Mouse (Mus musculus): ENCODE data around the gene Srpr. TPM values are rescaled to one million over a fixed set of nuclear protein-coding genes. Genes with fewer than 3 reads are reported as not detected.

Gene Srpr
- polyA plus RNA-seq, 1 experiment from 2014 or later, result 125 TPM

DNA sequence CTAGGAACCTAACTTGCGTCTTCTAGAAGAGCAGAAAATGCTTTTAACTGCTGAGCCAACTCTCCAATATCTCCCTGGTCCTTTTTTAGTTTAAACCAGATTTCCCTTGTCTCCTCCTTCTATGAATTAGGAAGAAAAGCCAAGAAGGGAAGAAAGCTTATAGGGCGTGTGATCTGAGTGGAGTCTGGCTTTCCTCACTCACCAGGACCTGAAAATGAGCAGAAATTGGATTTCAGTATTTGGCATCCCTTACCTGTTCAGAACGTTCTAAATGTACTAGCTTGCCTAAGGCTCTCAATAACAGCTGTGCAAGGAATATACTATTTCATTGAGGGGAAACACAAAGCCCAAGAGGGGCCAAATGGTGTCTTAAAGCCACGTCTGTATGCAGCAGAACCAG, 84.4 kb downstream of the Srpr start:
- ATAC-seq (ENCODE audit: low FRiP score, low TSS enrichment), result no peak
- H3K27ac ChIP-seq (ENCODE audit: low read depth, low read length), result no peak overlapping the region
- 84% methylated on average over 4 of the region's 4 CpGs for WGBS

DNA sequence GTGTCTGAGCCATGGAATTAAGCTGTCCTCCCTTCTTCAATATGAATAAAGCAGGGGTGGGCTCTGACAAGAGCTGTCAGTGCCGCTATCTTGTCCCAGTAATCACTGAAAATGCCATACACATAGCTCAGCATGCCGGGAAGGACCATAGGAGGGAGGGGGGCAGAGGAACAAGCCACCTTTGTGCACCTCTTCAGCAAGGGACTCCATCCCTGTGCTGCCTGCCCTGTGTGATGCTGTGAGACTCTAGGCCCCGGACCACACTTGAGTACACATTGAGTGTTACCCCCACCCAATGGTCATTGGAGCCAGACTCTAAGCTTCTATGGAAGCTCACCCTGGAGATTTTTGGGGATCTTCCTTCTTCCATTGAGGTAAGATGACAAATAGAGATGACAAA, 86.4 kb downstream of the Srpr start:
- WGBS, result 94% methylated on average over 3 of the region's 3 CpGs
- Histone ChIP-seq H3K4me3 (ENCODE audit: low read length) (no peak overlapping the region), H3K9me3 (ENCODE audit: control insufficient read depth, low read length) (no peaks in the 10 kb centered on the region), H3K27ac (ENCODE audit: low read depth, low read length) (no peak overlapping the region), H3K4me2 (replicated peaks; ENCODE audit: low read depth, low read length) (no peak overlapping the region), H3K36me3 (ENCODE audit: control insufficient read depth, insufficient read depth, low read length) (no peaks in the 10 kb centered on the region), H3K27me3 (ENCODE audit: control insufficient read depth, insufficient read depth, low read length) (no peaks in the 10 kb centered on the region), H3K4me1 (ENCODE audit: control insufficient read depth, insufficient read depth, low read length) (peaks cover 13% of the 10 kb centered on the region; the same call in 1 of the 2 replicates), H3K9ac (ENCODE audit: low read depth, low read length) (no peak overlapping the region)
- ATAC-seq (ENCODE audit: low FRiP score, low TSS enrichment), result no peak

More for the DNA sequence above, 84.4 kb downstream of the Srpr start:
- no peaks in the 10 kb centered on the region for H3K27me3 ChIP-seq (ENCODE audit: control insufficient read depth, insufficient read depth, low read length)
- no peaks in the 10 kb centered on the region for H3K9me3 ChIP-seq (ENCODE audit: control insufficient read depth, low read length)
- peaks cover 13% of the 10 kb centered on the region; the same call in 1 of the 2 replicates for H3K4me1 ChIP-seq (ENCODE audit: control insufficient read depth, insufficient read depth, low read length)
- no peak overlapping the region for H3K4me2 ChIP-seq (replicated peaks; ENCODE audit: low read depth, low read length)
- H3K9ac ChIP-seq (ENCODE audit: low read depth, low read length), result no peak overlapping the region
- no peak overlapping the region for H3K4me3 ChIP-seq (ENCODE audit: low read length)
- H3K36me3 ChIP-seq (ENCODE audit: control insufficient read depth, insufficient read depth, low read length), result no peaks in the 10 kb centered on the region

- Histone ChIP-seq H3K9ac (ENCODE audit: low read depth, low read length) (no peak overlapping the region), H3K4me2 (replicated peaks; ENCODE audit: low read depth, low read length) (no peak overlapping the region), H3K4me3 (ENCODE audit: low read length) (no peak overlapping the region), H3K27me3 (ENCODE audit: control insufficient read depth, insufficient read depth, low read length) (no peaks in the 10 kb centered on the region), H3K9me3 (ENCODE audit: control insufficient read depth, low read length) (no peaks in the 10 kb centered on the region), H3K36me3 (ENCODE audit: control insufficient read depth, insufficient read depth, low read length) (no peaks in the 10 kb centered on the region), H3K27ac (ENCODE audit: low read depth, low read length) (no peak overlapping the region), H3K4me1 (ENCODE audit: control insufficient read depth, insufficient read depth, low read length) (no peaks in the 10 kb centered on the region)
- WGBS, result 24% methylated on average over 7 of the region's 7 CpGs
- peak; percentile 68 for ATAC-seq (ENCODE audit: low FRiP score, low TSS enrichment)
Observed at GRCm38 (mm10) chr9:35289992-35290391, 90.0 kb downstream of the Srpr start.

DNA sequence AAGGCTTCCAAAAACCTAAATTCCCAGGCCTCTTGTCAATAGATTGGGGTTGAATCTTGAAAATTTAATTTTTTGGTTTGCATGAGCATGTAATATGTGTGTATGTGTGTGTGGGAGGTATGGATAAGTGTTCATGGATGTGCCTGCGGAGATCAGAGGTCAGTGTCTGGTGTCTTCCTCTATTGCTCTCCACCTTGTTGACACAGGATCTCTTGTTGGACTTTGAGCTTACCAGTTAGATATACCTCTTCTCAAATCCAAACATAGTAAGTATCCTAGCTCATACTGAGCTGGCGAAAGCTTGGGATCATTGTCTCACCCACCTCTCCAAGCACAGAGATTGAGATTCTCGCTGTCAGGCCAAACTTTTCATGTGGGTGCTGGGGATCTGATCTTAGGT, 90.4 kb downstream of the Srpr start:
- H3K36me3 ChIP-seq (ENCODE audit: control insufficient read depth, insufficient read depth, low read length), result no peaks in the 10 kb centered on the region
- 92% methylated on average over 3 of the region's 3 CpGs for WGBS
- no peak overlapping the region for H3K4me2 ChIP-seq (replicated peaks; ENCODE audit: low read depth, low read length)
- no peak overlapping the region for H3K4me3 ChIP-seq (ENCODE audit: low read length)
- H3K9ac ChIP-seq (ENCODE audit: low read depth, low read length), result no peak overlapping the region
- H3K27me3 ChIP-seq (ENCODE audit: control insufficient read depth, insufficient read depth, low read length), result no peaks in the 10 kb centered on the region
- no peaks in the 10 kb centered on the region for H3K4me1 ChIP-seq (ENCODE audit: control insufficient read depth, insufficient read depth, low read length)
- no peak for ATAC-seq (ENCODE audit: low FRiP score, low TSS enrichment)
- H3K9me3 ChIP-seq (ENCODE audit: control insufficient read depth, low read length), result no peaks in the 10 kb centered on the region
- no peak overlapping the region for H3K27ac ChIP-seq (ENCODE audit: low read depth, low read length)

GRCm38 (mm10) chr9:35290916-35291315, 90.9 kb downstream of the Srpr start:
- no peak overlapping the region for H3K4me3 ChIP-seq (ENCODE audit: low read length)
- WGBS, result 88% methylated on average over 4 of the region's 4 CpGs
- no peaks in the 10 kb centered on the region for H3K27me3 ChIP-seq (ENCODE audit: control insufficient read depth, insufficient read depth, low read length)
- no peak overlapping the region for H3K4me2 ChIP-seq (replicated peaks; ENCODE audit: low read depth, low read length)
- no peaks in the 10 kb centered on the region for H3K36me3 ChIP-seq (ENCODE audit: control insufficient read depth, insufficient read depth, low read length)
- H3K9ac ChIP-seq (ENCODE audit: low read depth, low read length), result no peak overlapping the region
- H3K4me1 ChIP-seq (ENCODE audit: control insufficient read depth, insufficient read depth, low read length), result no peaks in the 10 kb centered on the region
- no peak overlapping the region for H3K27ac ChIP-seq (ENCODE audit: low read depth, low read length)
- no peaks in the 10 kb centered on the region for H3K9me3 ChIP-seq (ENCODE audit: control insufficient read depth, low read length)
- no peak for ATAC-seq (ENCODE audit: low FRiP score, low TSS enrichment)

- Histone ChIP-seq H3K9ac (ENCODE audit: low read depth, low read length) (no peak overlapping the region), H3K4me3 (ENCODE audit: low read length) (no peak overlapping the region), H3K27me3 (ENCODE audit: control insufficient read depth, insufficient read depth, low read length) (no peaks in the 10 kb centered on the region), H3K36me3 (ENCODE audit: control insufficient read depth, insufficient read depth, low read length) (no peaks in the 10 kb centered on the region), H3K9me3 (ENCODE audit: control insufficient read depth, low read length) (no peaks in the 10 kb centered on the region), H3K4me1 (ENCODE audit: control insufficient read depth, insufficient read depth, low read length) (no peaks in the 10 kb centered on the region), H3K4me2 (replicated peaks; ENCODE audit: low read depth, low read length) (no peak overlapping the region), H3K27ac (ENCODE audit: low read depth, low read length) (no peak overlapping the region)
- no peak for ATAC-seq (ENCODE audit: low FRiP score, low TSS enrichment)
- WGBS, result 91% methylated on average over 5 of the region's 5 CpGs
Observed at GRCm38 (mm10) chr9:35293465-35293864, 93.5 kb downstream of the Srpr start.

Other genes starting within 250 kb of the Srpr start
- gene St3gal4, start 80.9 kb upstream of the Srpr start, polyA plus RNA-seq (2014; fragmentation: Nextera tagmentation; extraction: Ambion mirVana), result 14.2 and 19.1 TPM in 2 replicates
- gene Dcps, start 24.1 kb upstream of the Srpr start, polyA plus RNA-seq (2014; fragmentation: Nextera tagmentation; extraction: Ambion mirVana), result 93.1 and 99.9 TPM in 2 replicates
- 10.1 and 12.5 TPM in 2 replicates for gene Tirap, start 116 bp downstream of the Srpr start, polyA plus RNA-seq (2014; fragmentation: Nextera tagmentation; extraction: Ambion mirVana)
- 32.5 and 41.7 TPM in 2 replicates for gene Foxred1, start 10.9 kb downstream of the Srpr start, polyA plus RNA-seq (2014; fragmentation: Nextera tagmentation; extraction: Ambion mirVana)
- 38.5 and 38.8 TPM in 2 replicates for gene Fam118b, start 67.6 kb downstream of the Srpr start, polyA plus RNA-seq (2014; fragmentation: Nextera tagmentation; extraction: Ambion mirVana)
- gene Rpusd4, start 67.7 kb downstream of the Srpr start, polyA plus RNA-seq (2014; fragmentation: Nextera tagmentation; extraction: Ambion mirVana), result 31.4 and 33.7 TPM in 2 replicates
- 3.6 and 6.2 TPM in 2 replicates for gene Cdon, start 221.0 kb downstream of the Srpr start, polyA plus RNA-seq (2014; fragmentation: Nextera tagmentation; extraction: Ambion mirVana)